Mouse (Mus musculus) myocyte (in vitro differentiated cells): ENCODE data around the gene Plac8.

Experiments
- CEBPB ChIP-seq: IDR thresholded peaks from 2 replicates; pipeline ENCODE4 v1.6.1; 2011; ENCODE audit warnings: mild to moderate bottlenecking, moderate library complexity; ENCODE audit not compliant: poor library complexity, insufficient read depth, severe bottlenecking
- E2F4 ChIP-seq: IDR thresholded peaks from one replicate; pipeline ENCODE4 v1.6.1; 2011; ENCODE audit warnings: mild to moderate bottlenecking, control low read depth, moderate library complexity; ENCODE audit not compliant: insufficient read depth
- MAX ChIP-seq: IDR thresholded peaks from one replicate; pipeline ENCODE4 v1.6.1; 2011; ENCODE audit warnings: low read depth, mild to moderate bottlenecking, control low read depth
- MYOG ChIP-seq, 3 experiments: IDR thresholded peaks; one replicate each; pipeline ENCODE4 v1.6.1; 2011; ENCODE audit warnings: control low read depth in 2 of 3, low read depth in 2 of 3, mild to moderate bottlenecking in 2 of 3; ENCODE audit not compliant: insufficient read length in 2 of 3, control insufficient read depth in 1 of 3, insufficient read depth in 1 of 3
- POLR2A ChIP-seq: IDR thresholded peaks from one replicate; pipeline ENCODE4 v1.6.1; 2011; ENCODE audit warnings: low read depth, mild to moderate bottlenecking, control low read depth, moderate library complexity; ENCODE audit not compliant: insufficient read length
- USF1 ChIP-seq: IDR thresholded peaks from one replicate; pipeline ENCODE4 v1.6.1; 2011; ENCODE audit warnings: low read depth, mild to moderate bottlenecking, control low read depth, moderate library complexity

GRCm38 (mm10) chr5:100524921-100525320 is 47.1 kb downstream of the Plac8 start:
- TF ChIP-seq MYOG (IDR thresholded peaks at IDR 0.05; ENCODE audit: control insufficient read depth in 1 of 3, insufficient read depth in 1 of 3, insufficient read length in 2 of 3, low read depth in 2 of 3) (no peak), POLR2A (no peak), MAX (no peak), CEBPB (no peak), USF1 (no peak), E2F4 (no peak)
